ENCODE assay signal across 8 mouse cellular contexts in genomic region chr7:145283487-145284187, GRCm38 (mm10). TPM values are rescaled to one million over a fixed set of nuclear protein-coding genes. Genes with fewer than 3 reads are reported as not detected.
DNase-seq lines count a peak whose midpoint lies in the region; ATAC-seq lines count a peak whose summit lies in the region.

Gene Tpcn2, minus strand, starts transcription at chr7:145284011.

- peak within 1 kb of the TSS; percentile 86 for H3K4me2 ChIP-seq in heart, embryonic 13.5 days
- peak within 1 kb of the TSS; percentile 78 for H3K4me2 ChIP-seq in liver, embryonic 12.5 days
- peak within 1 kb of the TSS; percentile 88 for H3K4me2 ChIP-seq in stomach, embryonic 15.5 days

- H3K27ac ChIP-seq in brown adipose tissue, adult 24 weeks (replicated peaks; ENCODE audit: low read depth, low read length): peak within 1 kb of the TSS; percentile 71
- peak within 1 kb of the TSS; percentile 55 for H3K27ac ChIP-seq in heart, embryonic 13.5 days (replicated peaks)
- H3K27ac ChIP-seq in liver, embryonic 12.5 days: no peak within 1 kb of the TSS
- peak within 1 kb of the TSS; percentile 11 for H3K27ac ChIP-seq in stomach, embryonic 15.5 days

- peak; percentile 76; the same call in 1 of the 2 replicates for ATAC-seq in heart, embryonic 13.5 days (ENCODE audit: extremely low read depth, insufficient number of reproducible peaks, low FRiP score, low TSS enrichment)
- ATAC-seq in liver, embryonic 12.5 days: peak; percentile 88
- peak; percentile 91 for ATAC-seq in stomach, embryonic 15.5 days (ENCODE audit: insufficient read depth, low FRiP score, low read depth)

- DNase-seq in CD4-positive, CD25-positive, alpha-beta regulatory T cell, adult 2 months (ENCODE audit: low read depth, low spot score): peak; percentile 94
- peak; percentile 39 for DNase-seq in fat pad, adult 2 months (ENCODE audit: extremely low read depth, low read depth, low spot score)
- DNase-seq in kidney, postnatal 10 days: peak; percentile 97
- DNase-seq in natural killer cell, adult 2 months (ENCODE audit: low spot score in 2 of 2): peak; percentile 81 to 85

- 4% methylated on average over 18 of the region's 18 CpGs for WGBS in heart, embryonic 13.5 days
- WGBS in liver, embryonic 12.5 days (ENCODE audit: insufficient replicate concordance): 2% methylated on average over 18 of the region's 18 CpGs
- 1% methylated on average over 18 of the region's 18 CpGs for WGBS in stomach, embryonic 15.5 days

- H3K36me3 ChIP-seq in heart, embryonic 13.5 days: peaks cover 15% of the 10 kb centered on the region
- peaks cover 14% of the 10 kb centered on the region for H3K36me3 ChIP-seq in liver, embryonic 12.5 days
- H3K36me3 ChIP-seq in stomach, embryonic 15.5 days: peaks cover 11% of the 10 kb centered on the region; the same call in 1 of the 2 replicates

- H3K4me1 ChIP-seq in brown adipose tissue, adult 24 weeks (ENCODE audit: control insufficient read depth, insufficient read depth, insufficient read length, low read length): peaks cover 10% of the 10 kb centered on the region
- H3K4me1 ChIP-seq in heart, embryonic 13.5 days: peaks cover 33% of the 10 kb centered on the region
- H3K4me1 ChIP-seq in liver, embryonic 12.5 days: peaks cover 29% of the 10 kb centered on the region
- peaks cover 20% of the 10 kb centered on the region for H3K4me1 ChIP-seq in stomach, embryonic 15.5 days

- no peaks in the 10 kb centered on the region for H3K9me3 ChIP-seq in heart, embryonic 13.5 days
- H3K9me3 ChIP-seq in liver, embryonic 12.5 days (replicated peaks): no peaks in the 10 kb centered on the region
- no peaks in the 10 kb centered on the region for H3K9me3 ChIP-seq in stomach, embryonic 15.5 days

- H3K27me3 ChIP-seq in heart, embryonic 13.5 days (replicated peaks): no peaks in the 10 kb centered on the region
- H3K27me3 ChIP-seq in liver, embryonic 12.5 days (replicated peaks): no peaks in the 10 kb centered on the region
- H3K27me3 ChIP-seq in stomach, embryonic 15.5 days (replicated peaks): no peaks in the 10 kb centered on the region

- peak within 1 kb of the TSS; percentile 74 for H3K4me3 ChIP-seq in brown adipose tissue, adult 24 weeks (ENCODE audit: insufficient read depth, low read depth, low read length)
- peak within 1 kb of the TSS; percentile 70 for H3K4me3 ChIP-seq in heart, embryonic 13.5 days
- peak within 1 kb of the TSS; percentile 59 for H3K4me3 ChIP-seq in liver, embryonic 12.5 days
- peak within 1 kb of the TSS; percentile 64 for H3K4me3 ChIP-seq in stomach, embryonic 15.5 days (replicated peaks)

- peak within 1 kb of the TSS; percentile 87 for H3K9ac ChIP-seq in heart, embryonic 13.5 days
- H3K9ac ChIP-seq in liver, embryonic 12.5 days: peak within 1 kb of the TSS; percentile 71
- H3K9ac ChIP-seq in stomach, embryonic 15.5 days: peak within 1 kb of the TSS; percentile 45; the same call in 1 of the 2 replicates

RNA-seq across cellular contexts. Expression of gene Tpcn2, which starts in this region (rescaled TPM):
- 4.3 and 6.6 TPM in 2 replicates for polyA plus RNA-seq in brown adipose tissue, adult 24 weeks (2012; ENCODE audit: insufficient read depth, insufficient read length, missing spikeins)
- polyA plus RNA-seq in heart, embryonic 13.5 days (2015; fragmentation: Nextera tagmentation; extraction: Ambion mirVana): 4.4 and 5.7 TPM in 2 replicates
- 2.9 and 3.1 TPM in 2 replicates for polyA plus RNA-seq in liver, embryonic 12.5 days (2016; fragmentation: Nextera tagmentation; extraction: Ambion mirVana)
- 9.1 and 10.3 TPM in 2 replicates for polyA plus RNA-seq in stomach, embryonic 15.5 days (2015; fragmentation: Nextera tagmentation; extraction: Ambion mirVana)

Comparison
In these comparisons a context has a peak if more than half of its experiments do, and no peak if none do; other contexts are left out.
1. DNase-seq: peak in every context shown above with its lines; median percentile 97 in kidney, postnatal 10 days; 94 in CD4-positive, CD25-positive, alpha-beta regulatory T cell, adult 2 months; 83 in natural killer cell, adult 2 months; 39 in fat pad, adult 2 months.